Mouse (Mus musculus) MEL (cell line): ENCODE data around the gene Mturn. TPM values are rescaled to one million over a fixed set of nuclear protein-coding genes. Genes with fewer than 3 reads are reported as not detected.

Experiments
- DNase-seq: peaks from one replicate; pipeline ENCODE4 v3.0.0; 2011; ENCODE audit warnings: low read depth, low spot score
- H3K27ac ChIP-seq: 2 replicates; pipeline ENCODE4 v1.5.1; 2012; ENCODE audit warnings: low read depth, mild to moderate bottlenecking, control low read depth, low read length, moderate library complexity; ENCODE audit not compliant: control insufficient read depth
- H3K27me3 ChIP-seq, 2 experiments: fragments of 150-350 bp in 1 of 2; sonication (generic) in 1 of 2; 2 replicates each; pipeline ENCODE4 v1.6.1; 2012; ENCODE audit warnings: low read length in 2 of 2, mild to moderate bottlenecking in 2 of 2, improper control_type of control experiment in 1 of 2, moderate library complexity in 1 of 2; ENCODE audit not compliant: insufficient read depth in 2 of 2, control insufficient read depth in 1 of 2
- H3K36me3 ChIP-seq, 2 experiments: 2 replicates each; pipeline ENCODE4 v1.6.1; 2012 to 2014; ENCODE audit warnings: low read length in 2 of 2, improper control_type of control experiment in 1 of 2, inconsistent platforms in 1 of 2, mild to moderate bottlenecking in 1 of 2; ENCODE audit not compliant: insufficient read depth in 2 of 2, control insufficient read depth in 1 of 2
- H3K4me1 ChIP-seq, 2 experiments: fragments of 150-350 bp in 1 of 2; sonication (generic) in 1 of 2; 2 replicates each; pipeline ENCODE4 v1.6.1; 2012; ENCODE audit warnings: low read length in 2 of 2, improper control_type of control experiment in 1 of 2, mild to moderate bottlenecking in 1 of 2; ENCODE audit not compliant: insufficient read depth in 2 of 2, control insufficient read depth in 1 of 2
- H3K4me3 ChIP-seq, 2 experiments: fragments of 150-350 bp in 1 of 2; sonication (generic) in 1 of 2; 2 replicates each; pipeline ENCODE4 v1.5.1; 2012; ENCODE audit warnings: low read depth in 2 of 2, low read length in 2 of 2, mild to moderate bottlenecking in 2 of 2, moderate library complexity in 2 of 2, control low read depth in 1 of 2, improper control_type of control experiment in 1 of 2; ENCODE audit not compliant: control insufficient read depth in 1 of 2, insufficient read depth in 1 of 2
- H3K79me2 ChIP-seq: 2 replicates; pipeline ENCODE4 v1.6.1; 2012; ENCODE audit warnings: mild to moderate bottlenecking, low read length, moderate library complexity; ENCODE audit not compliant: control insufficient read depth, poor library complexity, insufficient read depth
- H3K9ac ChIP-seq: 2 replicates; pipeline ENCODE4 v1.6.1; 2012; ENCODE audit warnings: low read depth, mild to moderate bottlenecking, control low read depth, low read length, moderate library complexity; ENCODE audit not compliant: control insufficient read depth, poor library complexity, severe bottlenecking
- H3K9me3 ChIP-seq: fragments of 150-350 bp; sonication (generic); replicated peaks from 2 replicates; pipeline ENCODE4 v1.6.1; 2012; ENCODE audit warnings: mild to moderate bottlenecking, low read length, improper control_type of control experiment, moderate library complexity; ENCODE audit not compliant: insufficient read depth
- BHLHE40 ChIP-seq: IDR thresholded peaks from 2 replicates; pipeline ENCODE4 v1.6.1; 2012; ENCODE audit warnings: low read depth, mild to moderate bottlenecking, inconsistent platforms, low read length, improper control_type of control experiment, borderline replicate concordance
- CHD2 ChIP-seq: IDR thresholded peaks from 2 replicates; pipeline ENCODE4 v1.6.1; 2011; ENCODE audit warnings: low read length, improper control_type of control experiment
- CTCF ChIP-seq, 3 experiments: IDR thresholded peaks in 2 of 3; conservative IDR thresholded peaks in 1 of 3; 2 replicates each; pipeline ENCODE4 v1.5.1; 2011 to 2012; ENCODE audit warnings: low read length in 3 of 3, low read depth in 2 of 3, mild to moderate bottlenecking in 2 of 3, improper control_type of control experiment in 1 of 3, inconsistent platforms in 1 of 3, mixed read lengths in 1 of 3, moderate library complexity in 1 of 3; ENCODE audit not compliant: control insufficient read depth in 1 of 3, insufficient read depth in 1 of 3, poor library complexity in 1 of 3, severe bottlenecking in 1 of 3
- E2F4 ChIP-seq: IDR thresholded peaks from 2 replicates; pipeline ENCODE4 v1.6.1; 2011; ENCODE audit warnings: low read depth, low read length, improper control_type of control experiment, borderline replicate concordance
- GABPA ChIP-seq: IDR thresholded peaks from 2 replicates; pipeline ENCODE4 v1.6.1; 2012; ENCODE audit warnings: low read depth, mild to moderate bottlenecking, inconsistent platforms, low read length, improper control_type of control experiment, moderate library complexity
- GATA1 ChIP-seq: IDR thresholded peaks from 2 replicates; pipeline ENCODE4 v1.6.1; 2011; ENCODE audit warnings: low read depth, low read length, improper control_type of control experiment
- HCFC1 ChIP-seq: IDR thresholded peaks from 2 replicates; pipeline ENCODE4 v1.6.1; 2012; ENCODE audit warnings: low read depth, mild to moderate bottlenecking, inconsistent platforms, low read length, improper control_type of control experiment, moderate library complexity
- KAT2A ChIP-seq: conservative IDR thresholded peaks from 2 replicates; pipeline ENCODE4 v1.6.1; 2012; ENCODE audit warnings: low read depth, low read length, improper control_type of control experiment, inconsistent platforms
- MEF2A ChIP-seq: IDR thresholded peaks from 2 replicates; pipeline ENCODE4 v1.6.1; 2014; ENCODE audit warnings: low read depth, mild to moderate bottlenecking, inconsistent platforms, low read length, improper control_type of control experiment; ENCODE audit not compliant: poor library complexity, insufficient replicate concordance, severe bottlenecking; ENCODE audit errors: extremely low read depth
- MYC ChIP-seq: IDR thresholded peaks from 2 replicates; pipeline ENCODE4 v1.6.1; 2011; ENCODE audit warnings: low read depth, mild to moderate bottlenecking, low read length, improper control_type of control experiment, moderate library complexity
- POLR2A ChIP-seq, 2 experiments: IDR thresholded peaks; 2 replicates each; pipeline ENCODE4 v1.6.1; 2011 to 2012; ENCODE audit warnings: low read length in 2 of 2, mild to moderate bottlenecking in 2 of 2, control low read depth in 1 of 2, improper control_type of control experiment in 1 of 2, low read depth in 1 of 2, moderate library complexity in 1 of 2; ENCODE audit not compliant: control insufficient read depth in 1 of 2, insufficient read depth in 1 of 2, poor library complexity in 1 of 2
- POLR2AphosphoS2 ChIP-seq: IDR thresholded peaks from 2 replicates; pipeline ENCODE4 v1.6.1; 2011; ENCODE audit warnings: low read length, improper control_type of control experiment
- POLR2AphosphoS5 ChIP-seq: IDR thresholded peaks from 2 replicates; pipeline ENCODE4 v1.6.1; 2012; ENCODE audit warnings: low read depth, borderline replicate concordance, mild to moderate bottlenecking, inconsistent platforms, low read length, moderate library complexity, mixed read lengths
- RAD21 ChIP-seq: IDR thresholded peaks from 2 replicates; pipeline ENCODE4 v1.6.1; 2011; ENCODE audit warnings: mild to moderate bottlenecking, low read depth, low read length, improper control_type of control experiment
- RCOR1 ChIP-seq: IDR thresholded peaks from 2 replicates; pipeline ENCODE4 v1.6.1; 2012; ENCODE audit warnings: low read depth, mild to moderate bottlenecking, inconsistent platforms, low read length, improper control_type of control experiment
- TAL1 ChIP-seq: IDR thresholded peaks from 2 replicates; pipeline ENCODE4 v1.6.1; 2012; ENCODE audit warnings: mild to moderate bottlenecking, inconsistent platforms, low read length, moderate library complexity, mixed read lengths
- TCF12 ChIP-seq: IDR thresholded peaks from 2 replicates; pipeline ENCODE4 v1.6.1; 2014; ENCODE audit warnings: low read depth, mild to moderate bottlenecking, inconsistent platforms, low read length, improper control_type of control experiment, moderate library complexity
- UBTF ChIP-seq: IDR thresholded peaks from 2 replicates; pipeline ENCODE4 v1.6.1; 2012; ENCODE audit warnings: low read depth, mild to moderate bottlenecking, inconsistent platforms, low read length, improper control_type of control experiment, moderate library complexity, borderline replicate concordance; ENCODE audit not compliant: insufficient read depth
- USF1 ChIP-seq: IDR thresholded peaks from 2 replicates; pipeline ENCODE4 v1.6.1; 2014; ENCODE audit warnings: low read depth, mild to moderate bottlenecking, inconsistent platforms, low read length, improper control_type of control experiment, moderate library complexity
- ZC3H11A ChIP-seq: IDR thresholded peaks from 2 replicates; pipeline ENCODE4 v1.6.1; 2012; ENCODE audit warnings: low read depth, mild to moderate bottlenecking, inconsistent platforms, low read length, improper control_type of control experiment
- polyA plus RNA-seq, 2 experiments: library from polyadenylated mRNA; stranded (reverse) in 1 of 2; unstranded in 1 of 2; fragments of >175 nt in 1 of 2; fragments of >200 nt in 1 of 2; gene quantifications; 2 replicates each; pipeline versions ENCODE4 v1.2.1 to v1.2.4; 2012; ENCODE audit warnings: low replicate concordance in 2 of 2, low read depth in 1 of 2; ENCODE audit not compliant: insufficient read length in 2 of 2, insufficient read depth in 1 of 2, missing spikeins in 1 of 2
- total RNA-seq: library from RNA; depleted of rRNA; stranded (reverse); fragments of 300-350 nt; gene quantifications from 2 replicates; pipeline ENCODE4 v1.2.3, GENCODE M21; 2012

Mturn gene
- total and polyA plus RNA-seq, 3 experiments, result 0.31 to 1.1 TPM; not detected in 1

DNA sequence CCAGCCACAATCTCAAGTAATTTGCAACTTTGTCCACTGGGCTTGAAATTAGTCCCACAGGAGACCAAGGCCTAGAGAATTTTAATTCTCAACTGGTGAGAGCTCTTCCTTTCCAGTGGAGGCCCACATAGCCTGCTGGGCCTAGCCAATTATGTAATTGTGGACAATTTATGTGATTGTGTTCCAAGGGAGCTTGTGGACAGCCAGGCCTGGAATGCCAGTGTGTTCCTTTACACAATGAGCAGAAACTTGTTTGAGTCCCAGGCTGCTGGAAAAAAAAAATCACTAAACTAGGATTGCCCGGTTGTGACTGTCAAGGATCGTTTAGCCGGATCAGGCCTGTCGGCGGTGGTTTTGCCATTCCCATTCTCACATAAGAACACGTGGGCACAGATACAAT, 11.9 kb downstream of the Mturn start:
- H3K27me3 ChIP-seq, result no peaks in the 10 kb centered on the region

GRCm38 (mm10) chr6:54698691-54699476, 17.5 kb downstream of the Mturn start:
- Histone ChIP-seq H3K4me3 (no peak overlapping the region), H3K9me3 (no peaks in the 10 kb centered on the region), H3K79me2 (no peaks in the 10 kb centered on the region), H3K9ac (no peak overlapping the region), H3K27ac (no peak overlapping the region), H3K36me3 (no peaks in the 10 kb centered on the region), H3K4me1 (no peaks in the 10 kb centered on the region), H3K27me3 (no peaks in the 10 kb centered on the region; a peak in 1 of 4 replicates)
- TF ChIP-seq RCOR1, result no peak
- DNase-seq, result no peak

More for the DNA sequence above, 11.9 kb downstream of the Mturn start:
- no peak for DNase-seq
- Histone ChIP-seq H3K36me3 (no peaks in the 10 kb centered on the region), H3K4me3 (no peak overlapping the region), H3K9ac (no peak overlapping the region), H3K4me1 (no peaks in the 10 kb centered on the region), H3K27ac (no peak overlapping the region), H3K79me2 (no peaks in the 10 kb centered on the region), H3K9me3 (no peaks in the 10 kb centered on the region)
- TF ChIP-seq POLR2AphosphoS5 (no peak), GATA1 (no peak), POLR2AphosphoS2 (no peak), CTCF (IDR thresholded peaks at IDR 0.05 in 2 of 3, conservative IDR thresholded peaks at IDR 0.05 in 1 of 3; ENCODE audit: control insufficient read depth in 1 of 3, insufficient read depth in 1 of 3, low read depth in 2 of 3, low read length in 3 of 3, poor library complexity in 1 of 3, severe bottlenecking in 1 of 3) (no peak), ZC3H11A (no peak), POLR2A (IDR thresholded peaks at IDR 0.05; ENCODE audit: control insufficient read depth in 1 of 2, insufficient read depth in 1 of 2, low read depth in 1 of 2, low read length in 2 of 2, poor library complexity in 1 of 2) (no peak), TCF12 (no peak), TAL1 (no peak), HCFC1 (no peak), E2F4 (no peak), BHLHE40 (no peak), MYC (no peak), RAD21 (no peak), USF1 (no peak), CHD2 (no peak), GABPA (no peak), UBTF (no peak), KAT2A (no peak), MEF2A (no peak)
